Mouse (Mus musculus): ENCODE data around the gene Ralgps2. TPM values are rescaled to one million over a fixed set of nuclear protein-coding genes. Genes with fewer than 3 reads are reported as not detected.

The Ralgps2 gene
- polyA plus RNA-seq, 1 experiment from 2014 or later = 60.2 TPM

DNA sequence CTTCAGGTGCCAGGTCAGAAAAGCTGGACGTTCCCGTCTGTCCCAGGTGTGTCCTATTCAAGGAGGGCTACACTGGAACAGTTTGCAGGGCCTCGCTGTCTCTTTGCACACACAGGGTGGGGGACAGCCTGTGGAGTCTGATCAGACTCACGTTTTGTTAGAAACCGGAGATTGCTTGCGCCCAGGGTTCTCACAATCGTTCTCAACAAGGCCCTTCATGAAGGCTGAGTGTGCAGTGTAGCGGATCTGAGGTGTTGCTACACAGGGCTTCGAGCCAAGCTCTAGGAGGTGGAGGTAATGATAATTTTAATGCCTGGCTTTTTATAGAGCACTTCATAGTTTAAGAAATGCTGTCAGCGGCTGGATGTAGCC lies 178.0 kb downstream of the Ralgps2 start:
- H3K27ac ChIP-seq (replicated peaks in 1 of 2; ENCODE audit: control insufficient read depth in 1 of 2, insufficient read depth in 1 of 2, low read depth in 2 of 2, low read length in 2 of 2) = peak overlapping the region; percentile 65 to 75; a peak in 3 of 4 replicates
- peaks cover 8 to 15% of the 10 kb centered on the region in 2 experiments for H3K4me1 ChIP-seq (ENCODE audit: control insufficient read depth in 2 of 2, insufficient read depth in 2 of 2, low read length in 2 of 2)
- no peaks in the 10 kb centered on the region for H3K27me3 ChIP-seq (ENCODE audit: control insufficient read depth, insufficient read depth, low read length)
- 42% methylated on average over 10 of the region's 10 CpGs for WGBS
- H3K4me2 ChIP-seq (ENCODE audit: low read length) = peak overlapping the region; percentile 39
- H3K9ac ChIP-seq (ENCODE audit: low read length) = no peak overlapping the region
- peaks cover 11% of the 10 kb centered on the region for H3K9me3 ChIP-seq (ENCODE audit: control insufficient read depth, low read length)
- H3K36me3 ChIP-seq (ENCODE audit: control insufficient read depth, insufficient read depth, low read length) = no peaks in the 10 kb centered on the region
- no peak overlapping the region for H3K4me3 ChIP-seq (ENCODE audit: control insufficient read depth in 1 of 2, insufficient read depth in 1 of 2, low read depth in 1 of 2, low read length in 2 of 2)
- 0 out of 2 replicates have a peak, but pooled peaks have one; percentile 29 for ATAC-seq (ENCODE audit: insufficient number of reproducible peaks, insufficient read depth, low FRiP score, low read depth)

DNA sequence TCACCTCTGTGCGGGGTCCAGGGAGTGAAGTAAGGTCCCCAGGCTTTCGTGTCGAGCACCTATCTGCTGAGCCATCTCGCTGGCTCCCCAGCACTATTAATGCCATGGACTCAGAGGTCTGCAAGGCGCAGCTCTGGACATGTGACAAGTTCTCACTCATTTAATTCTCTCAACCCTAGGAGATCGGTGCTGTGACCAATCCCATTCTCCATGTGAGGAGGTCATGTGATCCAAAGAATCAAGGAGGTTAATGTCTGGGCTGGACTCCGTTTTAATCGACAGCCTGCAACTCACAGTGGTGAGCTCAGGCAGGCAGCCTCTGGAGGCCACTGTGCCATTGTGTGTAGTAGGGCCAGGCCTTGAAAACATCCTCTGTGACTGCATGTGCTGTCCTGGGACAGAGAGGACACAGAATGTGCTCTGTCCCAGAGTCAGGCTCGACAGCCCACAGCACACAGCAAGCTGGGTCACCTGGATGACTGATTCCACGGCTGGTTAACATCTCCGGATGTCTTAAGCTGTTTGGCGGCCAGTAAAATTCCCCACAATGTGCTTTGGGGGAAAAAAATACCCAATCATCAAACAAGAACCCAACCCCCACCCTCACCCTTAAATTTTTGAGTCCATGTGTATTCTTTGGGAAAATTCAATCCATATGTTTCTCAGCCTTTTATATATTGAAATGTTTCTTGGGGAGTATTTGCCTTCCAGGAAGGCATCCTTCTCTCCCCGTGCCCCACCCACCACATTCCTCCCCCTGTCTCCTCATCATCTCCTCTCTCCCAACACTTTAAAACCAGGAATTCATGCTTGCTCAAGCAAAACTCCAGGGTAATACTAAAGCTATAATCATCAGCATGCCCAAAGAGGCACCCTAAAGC lies 178.6 kb downstream of the Ralgps2 start:
- Histone ChIP-seq H3K9ac (ENCODE audit: low read length) (no peak overlapping the region), H3K4me2 (ENCODE audit: low read length) (peak overlapping the region; percentile 39), H3K4me1 (ENCODE audit: control insufficient read depth in 2 of 2, insufficient read depth in 2 of 2, low read length in 2 of 2) (peaks cover 8 to 15% of the 10 kb centered on the region in 2 experiments), H3K27me3 (ENCODE audit: control insufficient read depth, insufficient read depth, low read length) (no peaks in the 10 kb centered on the region), H3K27ac (replicated peaks in 1 of 2; ENCODE audit: control insufficient read depth in 1 of 2, insufficient read depth in 1 of 2, low read depth in 2 of 2, low read length in 2 of 2) (peak overlapping the region; percentile 65 to 75; a peak in 3 of 4 replicates), H3K36me3 (ENCODE audit: control insufficient read depth, insufficient read depth, low read length) (no peaks in the 10 kb centered on the region), H3K4me3 (ENCODE audit: control insufficient read depth in 1 of 2, insufficient read depth in 1 of 2, low read depth in 1 of 2, low read length in 2 of 2) (no peak overlapping the region), H3K9me3 (ENCODE audit: control insufficient read depth, low read length) (peaks cover 5% of the 10 kb centered on the region)
- 75% methylated on average over 13 of the region's 13 CpGs for WGBS
- ATAC-seq (ENCODE audit: insufficient number of reproducible peaks, insufficient read depth, low FRiP score, low read depth) = no peak; the same call in 1 of the 2 replicates

DNA sequence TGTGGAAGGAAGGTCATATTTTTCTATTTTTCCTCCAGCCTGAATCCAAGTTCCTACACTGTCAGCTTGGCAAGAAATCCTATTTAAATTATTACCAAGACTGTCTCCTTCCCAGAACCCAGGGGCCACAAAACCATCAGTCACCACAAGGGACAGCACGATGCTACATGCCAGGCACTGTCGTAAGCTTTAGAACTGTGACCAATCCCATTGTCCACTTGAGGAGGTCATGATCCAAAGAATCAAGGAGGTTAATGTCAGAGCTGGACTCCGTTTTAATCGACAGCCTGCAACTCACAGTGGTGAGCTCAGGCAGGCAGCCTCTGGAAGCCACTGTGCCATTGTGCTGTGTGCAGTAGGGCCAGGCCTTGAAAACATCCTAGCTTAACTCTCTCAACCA lies 181.1 kb downstream of the Ralgps2 start:
- Histone ChIP-seq H3K4me1 (ENCODE audit: control insufficient read depth in 2 of 2, insufficient read depth in 2 of 2, low read length in 2 of 2) (peaks cover 15 to 19% of the 10 kb centered on the region in 2 experiments), H3K36me3 (ENCODE audit: control insufficient read depth, insufficient read depth, low read length) (no peaks in the 10 kb centered on the region), H3K27me3 (ENCODE audit: control insufficient read depth, insufficient read depth, low read length) (no peaks in the 10 kb centered on the region), H3K4me3 (ENCODE audit: control insufficient read depth in 1 of 2, insufficient read depth in 1 of 2, low read depth in 1 of 2, low read length in 2 of 2) (no peak overlapping the region), H3K9ac (ENCODE audit: low read length) (no peak overlapping the region), H3K27ac (replicated peaks in 1 of 2; ENCODE audit: control insufficient read depth in 1 of 2, insufficient read depth in 1 of 2, low read depth in 2 of 2, low read length in 2 of 2) (no peak overlapping the region), H3K4me2 (ENCODE audit: low read length) (no peak overlapping the region), H3K9me3 (ENCODE audit: control insufficient read depth, low read length) (no peaks in the 10 kb centered on the region)
- no peak for ATAC-seq (ENCODE audit: insufficient number of reproducible peaks, insufficient read depth, low FRiP score, low read depth)
- 65% methylated on average over 4 of the region's 4 CpGs for WGBS

DNA sequence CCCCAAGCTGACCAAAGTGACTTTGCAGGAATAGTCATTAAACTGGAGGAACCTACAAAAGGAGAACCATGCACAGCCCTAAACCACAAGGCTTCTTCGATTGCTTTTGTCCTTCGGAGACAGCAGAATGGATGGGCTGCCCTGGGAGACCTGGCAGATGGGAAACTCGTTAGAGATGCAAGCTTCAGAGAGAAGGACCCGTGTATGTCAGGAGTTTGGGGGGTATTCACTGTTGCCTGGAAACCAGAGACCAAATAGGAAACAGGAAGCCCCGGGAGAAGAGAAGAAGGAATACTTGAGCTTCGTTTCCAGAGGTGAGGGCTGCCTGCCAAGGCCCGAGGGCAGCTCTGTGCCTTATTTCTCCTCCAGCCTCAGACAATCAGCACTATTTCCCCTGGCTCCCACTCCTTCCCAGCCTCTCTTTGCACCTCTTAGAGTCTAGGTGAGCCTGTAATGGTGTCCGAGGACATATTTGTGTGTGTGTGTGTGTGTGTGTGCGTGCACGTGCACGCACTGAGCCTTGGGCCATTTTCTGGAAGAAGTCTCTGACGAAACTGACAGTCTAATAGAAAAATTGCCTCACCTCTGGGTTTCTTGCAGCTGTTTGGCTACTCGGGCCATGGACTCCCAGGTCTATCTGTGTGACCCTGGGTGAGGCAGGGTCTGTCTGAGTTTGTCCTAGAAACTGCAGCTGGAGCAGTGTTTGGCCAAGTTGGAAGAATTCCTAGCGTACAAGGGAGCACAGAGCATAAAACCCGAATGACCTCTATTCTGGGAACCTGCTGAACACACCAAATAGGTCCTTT lies 184.6 kb downstream of the Ralgps2 start:
- H3K9me3 ChIP-seq (ENCODE audit: control insufficient read depth, low read length) = no peaks in the 10 kb centered on the region
- ATAC-seq (ENCODE audit: insufficient number of reproducible peaks, insufficient read depth, low FRiP score, low read depth) = peak; percentile 54
- H3K36me3 ChIP-seq (ENCODE audit: control insufficient read depth, insufficient read depth, low read length) = no peaks in the 10 kb centered on the region
- no peak overlapping the region for H3K4me3 ChIP-seq (ENCODE audit: control insufficient read depth in 1 of 2, insufficient read depth in 1 of 2, low read depth in 1 of 2, low read length in 2 of 2)
- no peak overlapping the region for H3K4me2 ChIP-seq (ENCODE audit: low read length)
- WGBS = 54% methylated on average over 15 of the region's 15 CpGs
- H3K27ac ChIP-seq (replicated peaks in 1 of 2; ENCODE audit: control insufficient read depth in 1 of 2, insufficient read depth in 1 of 2, low read depth in 2 of 2, low read length in 2 of 2) = no peak overlapping the region
- H3K4me1 ChIP-seq (ENCODE audit: control insufficient read depth in 2 of 2, insufficient read depth in 2 of 2, low read length in 2 of 2) = peaks cover 4 to 10% of the 10 kb centered on the region in 2 experiments; a peak in 3 of 4 replicates
- H3K9ac ChIP-seq (ENCODE audit: low read length) = no peak overlapping the region
- no peaks in the 10 kb centered on the region for H3K27me3 ChIP-seq (ENCODE audit: control insufficient read depth, insufficient read depth, low read length)

Other genes starting within 250 kb of the Ralgps2 start
- 28.1 TPM in 2 replicates for gene Fam20b, start 220.5 kb downstream of the Ralgps2 start, polyA plus RNA-seq (2014; fragmentation: Nextera tagmentation; extraction: Ambion mirVana)
- gene Angptl1, start 101.1 kb downstream of the Ralgps2 start, polyA plus RNA-seq (2014; fragmentation: Nextera tagmentation; extraction: Ambion mirVana) = 2.9 and 4.2 TPM in 2 replicates
- gene Tex35, start 169.1 kb upstream of the Ralgps2 start, polyA plus RNA-seq (2014; fragmentation: Nextera tagmentation; extraction: Ambion mirVana) = not detected in 2 replicates

Measured in heart, embryonic 14.5 days (tissue).